Comparison of ENCODE assay signal across 15 mouse cellular contexts in the genomic region with DNA sequence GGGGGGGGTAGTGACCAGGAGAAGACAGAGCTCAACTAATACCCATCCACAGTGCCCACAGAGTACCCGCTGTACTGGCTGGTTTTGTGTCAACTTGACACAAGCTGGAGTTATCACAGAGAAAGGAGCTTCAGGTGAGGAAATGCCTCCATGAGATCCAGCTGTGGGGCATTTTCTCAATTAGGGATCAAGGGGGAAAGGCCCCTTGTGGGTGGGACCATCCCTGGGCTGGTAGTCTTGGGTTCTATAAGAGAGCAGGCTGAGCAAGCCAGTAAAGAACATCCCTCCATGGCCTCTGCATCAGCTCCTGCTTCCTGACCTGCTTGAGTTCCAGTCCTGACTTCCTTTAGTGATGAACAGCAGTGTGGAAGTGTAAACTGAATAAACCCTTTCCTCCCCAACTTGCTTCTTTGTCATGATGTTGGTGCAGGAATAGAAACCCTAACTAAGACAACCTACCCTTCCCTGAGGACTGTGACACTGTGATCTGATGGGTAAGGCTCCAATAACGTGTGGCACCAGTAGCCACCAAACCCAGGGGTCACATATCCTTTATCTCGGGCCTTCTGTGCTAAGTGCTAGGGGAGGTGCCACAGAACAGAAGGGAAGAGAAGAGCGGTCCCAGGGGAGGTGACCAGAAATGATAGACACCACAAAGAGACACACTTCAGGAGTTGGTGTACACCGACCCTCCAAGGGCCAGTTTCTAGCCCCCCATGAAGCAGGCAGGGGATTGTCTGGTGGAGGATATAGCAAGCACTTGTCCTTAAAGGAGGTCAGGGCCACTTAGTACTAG. TPM values are rescaled to one million over a fixed set of nuclear protein-coding genes. Genes with fewer than 3 reads are reported as not detected.
DNase-seq lines count a peak whose midpoint lies in the region; ATAC-seq and TF ChIP-seq lines count a peak whose summit lies in the region.
"Not testable (repeated sequence)": the region's sequence is repeated elsewhere in the genome, so short reads cannot be mapped to it uniquely, and the experiment has no call there.
"Had no signal": no experiment of that assay in that cellular context is flagged by ENCODE, and none has a peak within 500 bp of the region (broad histone marks: within the 10 kb centered on the region; RNA-seq: fewer than 3 reads in every experiment).

No protein-coding gene starts in this region.

- peaks cover 96% of the 10 kb centered on the region for H3K36me3 ChIP-seq in erythroblast, embryonic 14.5 days (ENCODE audit: control insufficient read depth)
- H3K36me3 ChIP-seq in heart, embryonic 11.5 days (ENCODE audit: control insufficient read depth, insufficient read depth, low read length); hindbrain, embryonic 13.5 days; small intestine, adult 2 months (ENCODE audit: control insufficient read depth, insufficient read depth, low read length): not testable (repeated sequence)
- H3K36me3 ChIP-seq in liver, embryonic 13.5 days, result peaks cover 63% of the 10 kb centered on the region
- H3K36me3 ChIP-seq in megakaryocyte, embryonic 14.5 days (replicated peaks; ENCODE audit: low read length), result peaks cover 96% of the 10 kb centered on the region

- H3K9me3 ChIP-seq in erythroblast, embryonic 14.5 days (ENCODE audit: control insufficient read depth, low read length); heart, embryonic 11.5 days (replicated peaks; ENCODE audit: control insufficient read depth, low read length); hindbrain, embryonic 13.5 days; liver, embryonic 13.5 days (replicated peaks); megakaryocyte, embryonic 14.5 days: not testable (repeated sequence)

- peak overlapping the region; percentile 47 for H3K4me2 ChIP-seq in heart, embryonic 11.5 days
- not testable (repeated sequence) for H3K4me2 ChIP-seq in hindbrain, embryonic 13.5 days
- H3K4me2 ChIP-seq in liver, embryonic 13.5 days, result peak overlapping the region; percentile 89

- TF ChIP-seq CTCF in left cerebral cortex, adult 2 months (IDR thresholded peaks at IDR 0.05); small intestine, adult 2 months (IDR thresholded peaks at IDR 0.05; ENCODE audit: extremely low read depth, insufficient read length, insufficient replicate concordance, low read depth, low read length): not testable (repeated sequence)

- H3K9ac ChIP-seq in heart, embryonic 11.5 days (ENCODE audit: low read depth, low read length), result peak overlapping the region; percentile 56
- peak overlapping the region; percentile 31; the same call in 1 of the 2 replicates for H3K9ac ChIP-seq in hindbrain, embryonic 13.5 days
- peak overlapping the region; percentile 97 for H3K9ac ChIP-seq in liver, embryonic 13.5 days

- H3K27ac ChIP-seq in heart, embryonic 11.5 days (ENCODE audit: low read depth, low read length), result peak overlapping the region; percentile 77
- H3K27ac ChIP-seq in hindbrain, embryonic 13.5 days, result not testable (repeated sequence)
- peak overlapping the region; percentile 89 for H3K27ac ChIP-seq in left cerebral cortex, adult 2 months
- peak overlapping the region; percentile 100 for H3K27ac ChIP-seq in liver, embryonic 13.5 days
- peak overlapping the region; percentile 47; the same call in 1 of the 2 replicates for H3K27ac ChIP-seq in small intestine, adult 2 months (ENCODE audit: insufficient read depth, low read depth, low read length)

- peak; percentile 43 for DNase-seq in c-Kit-negative CD71-positive TER-119-positive erythroid progenitor cells, embryonic 14.5 days (ENCODE audit: low read depth, low spot score)
- DNase-seq in left cerebral cortex, adult 2 months (ENCODE audit: extremely low spot score in 1 of 2, low spot score in 2 of 2), result not testable (repeated sequence)
- peak; percentile 55 for DNase-seq in liver, embryonic 13.5 days

- peak overlapping the region; percentile 78 for H3K4me3 ChIP-seq in erythroblast, embryonic 14.5 days (replicated peaks)
- H3K4me3 ChIP-seq in heart, embryonic 11.5 days (ENCODE audit: low read depth, low read length), result peak overlapping the region; percentile 20
- not testable (repeated sequence) for H3K4me3 ChIP-seq in hindbrain, embryonic 13.5 days; left cerebral cortex, adult 2 months; small intestine, adult 2 months (ENCODE audit: low read depth, low read length)
- peak overlapping the region; percentile 76 for H3K4me3 ChIP-seq in liver, embryonic 13.5 days (replicated peaks)
- H3K4me3 ChIP-seq in megakaryocyte, embryonic 14.5 days (replicated peaks), result peak overlapping the region; percentile 19

- TF ChIP-seq POLR2A in small intestine, adult 2 months (IDR thresholded peaks at IDR 0.05; ENCODE audit: low read depth, low read length), result not testable (repeated sequence)

- H3K4me1 ChIP-seq in erythroblast, embryonic 14.5 days (ENCODE audit: control insufficient read depth), result peaks cover 96% of the 10 kb centered on the region
- H3K4me1 ChIP-seq in heart, embryonic 11.5 days (ENCODE audit: control insufficient read depth, insufficient read depth, low read length), result peaks cover 45% of the 10 kb centered on the region
- peaks cover 52% of the 10 kb centered on the region for H3K4me1 ChIP-seq in hindbrain, embryonic 13.5 days (replicated peaks)
- H3K4me1 ChIP-seq in liver, embryonic 13.5 days (replicated peaks), result peaks cover 98% of the 10 kb centered on the region
- H3K4me1 ChIP-seq in megakaryocyte, embryonic 14.5 days, result peaks cover 98% of the 10 kb centered on the region
- not testable (repeated sequence) for H3K4me1 ChIP-seq in small intestine, adult 2 months (ENCODE audit: control insufficient read depth, insufficient read depth, insufficient read length, low read length)

- intact Hi-C loops in left cerebral cortex, adult 2 months (cut with DNase I), result not testable (repeated sequence)

- 54% methylated on average over 5 of the region's 5 CpGs for WGBS in heart, embryonic 11.5 days (ENCODE audit: insufficient replicate concordance)
- WGBS in hindbrain, embryonic 13.5 days, result 84% methylated on average over 5 of the region's 5 CpGs
- WGBS in liver, embryonic 13.5 days (ENCODE audit: insufficient replicate concordance), result 29% methylated on average over 5 of the region's 5 CpGs
- 83% methylated on average over 5 of the region's 5 CpGs for WGBS in small intestine, adult 2 months

- H3K27me3 ChIP-seq in erythroblast, embryonic 14.5 days (ENCODE audit: control insufficient read depth); heart, embryonic 11.5 days (ENCODE audit: control insufficient read depth, insufficient read depth, low read length); hindbrain, embryonic 13.5 days; liver, embryonic 13.5 days; megakaryocyte, embryonic 14.5 days (replicated peaks); small intestine, adult 2 months (ENCODE audit: control insufficient read depth, insufficient read depth, low read length): not testable (repeated sequence)

- ATAC-seq in heart, embryonic 11.5 days (replicated peaks; ENCODE audit: insufficient number of reproducible peaks, low FRiP score, low TSS enrichment); hindbrain, embryonic 13.5 days (ENCODE audit: low FRiP score): not testable (repeated sequence)
- peak; percentile 30 for ATAC-seq in liver, embryonic 13.5 days (ENCODE audit: low read depth)

RNA-seq across cellular contexts. Expression of a gene that starts 13.0 kb away (rescaled TPM):
- polyA plus RNA-seq in erythroblast, embryonic 14.5 days (2012), result 8.1 and 9.7 TPM in 2 replicates
- polyA plus RNA-seq in heart, embryonic 11.5 days (2014; fragmentation: Nextera tagmentation; extraction: Ambion mirVana), result 7.2 and 7.5 TPM in 2 replicates
- 1.6 and 2.4 TPM in 2 replicates for polyA plus RNA-seq in hindbrain, embryonic 13.5 days (2015; fragmentation: Nextera tagmentation; extraction: Ambion mirVana)
- 10 to 100 TPM; 12.5 to 13.9 TPM for total RNA-seq in left cerebral cortex, adult 2 months (2021)
- polyA plus RNA-seq in liver, embryonic 13.5 days (2015; fragmentation: Nextera tagmentation; extraction: Ambion mirVana), result 18.8 and 20.2 TPM in 2 replicates
- polyA plus RNA-seq in megakaryocyte, embryonic 14.5 days (2012; ENCODE audit: insufficient read depth, low replicate concordance), result 54.8 and 69.9 TPM in 2 replicates
- polyA plus RNA-seq in small intestine, adult 2 months (2012; rRNA removed), result 4.0 and 6.8 TPM in 2 replicates

RNA-seq across cellular contexts. Expression of a gene that starts 14.6 kb away (rescaled TPM):
- not detected in 2 replicates for polyA plus RNA-seq in erythroblast, embryonic 14.5 days (2012)
- 0.17 and 0.21 TPM in 2 replicates for polyA plus RNA-seq in heart, embryonic 11.5 days (2014; fragmentation: Nextera tagmentation; extraction: Ambion mirVana)
- polyA plus RNA-seq in hindbrain, embryonic 13.5 days (2015; fragmentation: Nextera tagmentation; extraction: Ambion mirVana), result 0.13 and 0.22 TPM in 2 replicates
- total RNA-seq in left cerebral cortex, adult 2 months (2021), result under 1 TPM; 0.29 to 0.63 TPM
- 0.89 and 1.1 TPM in 2 replicates for polyA plus RNA-seq in liver, embryonic 13.5 days (2015; fragmentation: Nextera tagmentation; extraction: Ambion mirVana)
- 1.8 TPM in 1 of 2 replicates, not detected in the other for polyA plus RNA-seq in megakaryocyte, embryonic 14.5 days (2012; ENCODE audit: insufficient read depth, low replicate concordance)
- polyA plus RNA-seq in small intestine, adult 2 months (2012; rRNA removed), result 3.0 and 3.5 TPM in 2 replicates

RNA-seq across cellular contexts. Expression of a gene that starts 32.4 kb away (rescaled TPM):
- not detected in 2 replicates for polyA plus RNA-seq in erythroblast, embryonic 14.5 days (2012)
- polyA plus RNA-seq in heart, embryonic 11.5 days (2014; fragmentation: Nextera tagmentation; extraction: Ambion mirVana), result 0.57 and 0.72 TPM in 2 replicates
- 7.6 and 7.9 TPM in 2 replicates for polyA plus RNA-seq in hindbrain, embryonic 13.5 days (2015; fragmentation: Nextera tagmentation; extraction: Ambion mirVana)
- total RNA-seq in left cerebral cortex, adult 2 months (2021), result 1 to 10 TPM; 2.5 to 2.8 TPM
- polyA plus RNA-seq in liver, embryonic 13.5 days (2015; fragmentation: Nextera tagmentation; extraction: Ambion mirVana), result 0.17 and 0.31 TPM in 2 replicates
- not detected in 2 replicates for polyA plus RNA-seq in megakaryocyte, embryonic 14.5 days (2012; ENCODE audit: insufficient read depth, low replicate concordance)
- 1.8 and 2.1 TPM in 2 replicates for polyA plus RNA-seq in small intestine, adult 2 months (2012; rRNA removed)

RNA-seq across cellular contexts. Expression of a gene that starts 38.1 kb away (rescaled TPM):
- polyA plus RNA-seq in erythroblast, embryonic 14.5 days (2012), result 0.02 and 0.06 TPM in 2 replicates
- not detected in 2 replicates for polyA plus RNA-seq in heart, embryonic 11.5 days (2014; fragmentation: Nextera tagmentation; extraction: Ambion mirVana)
- polyA plus RNA-seq in hindbrain, embryonic 13.5 days (2015; fragmentation: Nextera tagmentation; extraction: Ambion mirVana), result not detected in 2 replicates
- not detected for total RNA-seq in left cerebral cortex, adult 2 months (2021)
- not detected in 2 replicates for polyA plus RNA-seq in liver, embryonic 13.5 days (2015; fragmentation: Nextera tagmentation; extraction: Ambion mirVana)
- not detected in 2 replicates for polyA plus RNA-seq in megakaryocyte, embryonic 14.5 days (2012; ENCODE audit: insufficient read depth, low replicate concordance)
- polyA plus RNA-seq in small intestine, adult 2 months (2012; rRNA removed), result 0.32 and 2.0 TPM in 2 replicates
- total RNA-seq: adrenal gland, adult 8-10 months; gastrocnemius, postnatal 4 days; heart, postnatal 14 days; layer of hippocampus, postnatal 14 days; left cerebral cortex, postnatal 14 days had no signal
- polyA plus RNA-seq: forebrain, embryonic 15.5 days; testis, adult 2 months had no signal

RNA-seq across cellular contexts. Expression of a gene that starts 39.3 kb away (rescaled TPM):
- 5.5 and 10.5 TPM in 2 replicates for polyA plus RNA-seq in erythroblast, embryonic 14.5 days (2012)
- 85.3 and 95.2 TPM in 2 replicates for polyA plus RNA-seq in heart, embryonic 11.5 days (2014; fragmentation: Nextera tagmentation; extraction: Ambion mirVana)
- polyA plus RNA-seq in hindbrain, embryonic 13.5 days (2015; fragmentation: Nextera tagmentation; extraction: Ambion mirVana), result 116 and 124 TPM in 2 replicates
- 10 to 100 TPM; 67.6 to 69.4 TPM for total RNA-seq in left cerebral cortex, adult 2 months (2021)
- polyA plus RNA-seq in liver, embryonic 13.5 days (2015; fragmentation: Nextera tagmentation; extraction: Ambion mirVana), result 68.5 and 72.3 TPM in 2 replicates
- 51.4 and 67.9 TPM in 2 replicates for polyA plus RNA-seq in megakaryocyte, embryonic 14.5 days (2012; ENCODE audit: insufficient read depth, low replicate concordance)
- 58.8 and 104 TPM in 2 replicates for polyA plus RNA-seq in small intestine, adult 2 months (2012; rRNA removed)

Comparison
In these comparisons a context has a peak if more than half of its experiments do, and no peak if none do; other contexts are left out.
1. H3K9ac ChIP-seq: peak in every context shown above with its lines; median percentile 97 in liver, embryonic 13.5 days; 56 in heart, embryonic 11.5 days; 31 in hindbrain, embryonic 13.5 days.